Mouse (Mus musculus): ENCODE measurements around the gene Glt1d1. TPM values are rescaled to one million over a fixed set of nuclear protein-coding genes. Genes with fewer than 3 reads are reported as not detected.

The Glt1d1 gene
- polyA plus RNA-seq (2015; fragmentation: Nextera tagmentation; extraction: Ambion mirVana): 0.89 and 2.2 TPM in 2 replicates

GRCm38 (mm10) chr5:127632167-127633145, at the start of gene Glt1d1, which contains the start of gene Slc15a4:
Glt1d1 (plus strand) TSS chr5:127632262.
Slc15a4 (minus strand) TSS chr5:127632897.
- H3K9ac ChIP-seq: peak within 1 kb of the TSS; percentile 87
- peak; percentile 69 for ATAC-seq (replicated peaks)

GRCm38 (mm10) chr5:127583658-127584057, 48.4 kb upstream of the Glt1d1 start:
- no peak overlapping the region for H3K4me3 ChIP-seq
- H3K4me2 ChIP-seq: no peak overlapping the region
- no peaks in the 10 kb centered on the region for H3K36me3 ChIP-seq (replicated peaks)
- H3K27ac ChIP-seq: no peak overlapping the region
- no peak for ATAC-seq (replicated peaks)
- no peaks in the 10 kb centered on the region for H3K4me1 ChIP-seq
- H3K27me3 ChIP-seq (replicated peaks): no peaks in the 10 kb centered on the region
- WGBS: 87% methylated on average over 8 of the region's 8 CpGs
- H3K9ac ChIP-seq: no peak overlapping the region
- no peaks in the 10 kb centered on the region for H3K9me3 ChIP-seq

More at GRCm38 (mm10) chr5:127632167-127633145, at the start of gene Glt1d1, which contains the start of gene Slc15a4:
- WGBS: 0% methylated on average over 56 of the region's 62 CpGs
- no peaks in the 10 kb centered on the region for H3K9me3 ChIP-seq
- H3K4me3 ChIP-seq: peak within 1 kb of the TSS; percentile 58
- peaks cover 15% of the 10 kb centered on the region; the same call in 1 of the 2 replicates for H3K4me1 ChIP-seq
- peak within 1 kb of the TSS; percentile 96 for H3K4me2 ChIP-seq
- no peaks in the 10 kb centered on the region for H3K36me3 ChIP-seq (replicated peaks)
- H3K27me3 ChIP-seq (replicated peaks): no peaks in the 10 kb centered on the region; the same call in 1 of the 2 replicates
- H3K27ac ChIP-seq: peak within 1 kb of the TSS; percentile 63

GRCm38 (mm10) chr5:127587854-127588253, 44.2 kb upstream of the Glt1d1 start:
- no peak overlapping the region for H3K9ac ChIP-seq
- H3K36me3 ChIP-seq (replicated peaks): 0 out of 2 replicates have a peak, but pooled peaks cover 3% of the 10 kb centered on the region
- no peaks in the 10 kb centered on the region for H3K4me1 ChIP-seq
- H3K9me3 ChIP-seq: no peaks in the 10 kb centered on the region
- whole genome bisulfite sequencing: 77% methylated on average over 6 of the region's 6 CpGs
- H3K27me3 ChIP-seq (replicated peaks): no peaks in the 10 kb centered on the region
- no peak overlapping the region for H3K4me3 ChIP-seq
- H3K27ac ChIP-seq: no peak overlapping the region
- H3K4me2 ChIP-seq: no peak overlapping the region
- ATAC-seq (replicated peaks): no peak

GRCm38 (mm10) chr5:127592406-127592805, 39.7 kb upstream of the Glt1d1 start:
- ATAC-seq (replicated peaks): no peak
- WGBS: 64% methylated on average over 5 of the region's 5 CpGs
- no peak overlapping the region for H3K27ac ChIP-seq
- H3K36me3 ChIP-seq (replicated peaks): peaks cover 30% of the 10 kb centered on the region; the same call in 1 of the 2 replicates
- H3K4me3 ChIP-seq: no peak overlapping the region
- H3K9ac ChIP-seq: no peak overlapping the region
- no peaks in the 10 kb centered on the region for H3K27me3 ChIP-seq (replicated peaks)
- H3K4me1 ChIP-seq: no peaks in the 10 kb centered on the region
- no peaks in the 10 kb centered on the region for H3K9me3 ChIP-seq
- no peak overlapping the region for H3K4me2 ChIP-seq

- ATAC-seq (replicated peaks): no peak
- no peaks in the 10 kb centered on the region for H3K9me3 ChIP-seq
- 79% methylated on average over 6 of the region's 6 CpGs for WGBS
- H3K36me3 ChIP-seq (replicated peaks): peaks cover 31% of the 10 kb centered on the region; the same call in 1 of the 2 replicates
- H3K27me3 ChIP-seq (replicated peaks): no peaks in the 10 kb centered on the region
- H3K4me1 ChIP-seq: no peaks in the 10 kb centered on the region
- H3K4me3 ChIP-seq: no peak overlapping the region
- H3K4me2 ChIP-seq: no peak overlapping the region
- H3K9ac ChIP-seq: no peak overlapping the region
- no peak overlapping the region for H3K27ac ChIP-seq
These were observed 39.2 kb upstream of the Glt1d1 start for GRCm38 (mm10) chr5:127592854-127593253.

- H3K4me1 ChIP-seq: no peaks in the 10 kb centered on the region
- H3K9me3 ChIP-seq: no peaks in the 10 kb centered on the region
- no peaks in the 10 kb centered on the region for H3K27me3 ChIP-seq (replicated peaks)
- no peak overlapping the region for H3K27ac ChIP-seq
- H3K36me3 ChIP-seq (replicated peaks): peaks cover 56% of the 10 kb centered on the region
- WGBS: 96% methylated on average over 3 of the region's 3 CpGs
- no peak for ATAC-seq (replicated peaks)
- no peak overlapping the region for H3K9ac ChIP-seq
- H3K4me3 ChIP-seq: no peak overlapping the region
- H3K4me2 ChIP-seq: no peak overlapping the region
These were observed 36.4 kb upstream of the Glt1d1 start for GRCm38 (mm10) chr5:127595676-127596075.

- no peak for ATAC-seq (replicated peaks)
- H3K4me2 ChIP-seq: no peak overlapping the region
- no peak overlapping the region for H3K4me3 ChIP-seq
- WGBS: 94% methylated on average over 7 of the region's 7 CpGs
- H3K27ac ChIP-seq: no peak overlapping the region
- no peaks in the 10 kb centered on the region for H3K4me1 ChIP-seq
- peaks cover 65% of the 10 kb centered on the region for H3K36me3 ChIP-seq (replicated peaks)
- H3K9ac ChIP-seq: no peak overlapping the region
- H3K27me3 ChIP-seq (replicated peaks): no peaks in the 10 kb centered on the region
- no peaks in the 10 kb centered on the region for H3K9me3 ChIP-seq
These were observed 35.2 kb upstream of the Glt1d1 start for GRCm38 (mm10) chr5:127596862-127597261.

GRCm38 (mm10) chr5:127602996-127603395, 29.1 kb upstream of the Glt1d1 start:
- no peaks in the 10 kb centered on the region for H3K9me3 ChIP-seq
- no peak overlapping the region for H3K9ac ChIP-seq
- no peaks in the 10 kb centered on the region for H3K27me3 ChIP-seq (replicated peaks)
- no peaks in the 10 kb centered on the region for H3K4me1 ChIP-seq
- 89% methylated on average over 5 of the region's 5 CpGs for WGBS
- no peak overlapping the region for H3K4me2 ChIP-seq
- no peak for ATAC-seq (replicated peaks)
- H3K4me3 ChIP-seq: no peak overlapping the region
- peaks cover 57% of the 10 kb centered on the region for H3K36me3 ChIP-seq (replicated peaks)
- H3K27ac ChIP-seq: no peak overlapping the region

GRCm38 (mm10) chr5:127607507-127607906, 24.6 kb upstream of the Glt1d1 start:
- Histone ChIP-seq H3K4me3 (no peak overlapping the region), H3K4me1 (peaks cover 9% of the 10 kb centered on the region; the same call in 1 of the 2 replicates), H3K9ac (no peak overlapping the region), H3K27me3 (replicated peaks) (no peaks in the 10 kb centered on the region), H3K4me2 (no peak overlapping the region), H3K36me3 (replicated peaks) (peaks cover 23% of the 10 kb centered on the region), H3K9me3 (no peaks in the 10 kb centered on the region), H3K27ac (no peak overlapping the region)
- no peak for ATAC-seq (replicated peaks)
- WGBS: 95% methylated on average over 2 of the region's 2 CpGs

GRCm38 (mm10) chr5:127609191-127609714, 22.8 kb upstream of the Glt1d1 start:
- ATAC-seq (replicated peaks): no peak

GRCm38 (mm10) chr5:127610787-127611509, 21.1 kb upstream of the Glt1d1 start:
- peaks cover 36% of the 10 kb centered on the region for H3K4me1 ChIP-seq
- no peak overlapping the region for H3K4me2 ChIP-seq
- H3K4me3 ChIP-seq: no peak overlapping the region
- no peak overlapping the region for H3K9ac ChIP-seq
- no peaks in the 10 kb centered on the region for H3K27me3 ChIP-seq (replicated peaks)
- H3K27ac ChIP-seq: no peak overlapping the region
- ATAC-seq (replicated peaks): no peak
- H3K36me3 ChIP-seq (replicated peaks): 0 out of 2 replicates have a peak, but pooled peaks cover 7% of the 10 kb centered on the region
- no peaks in the 10 kb centered on the region for H3K9me3 ChIP-seq
- 80% methylated on average over 6 of the region's 6 CpGs for WGBS

More at GRCm38 (mm10) chr5:127609191-127609714, 22.8 kb upstream of the Glt1d1 start:
- H3K4me2 ChIP-seq: no peak overlapping the region
- no peaks in the 10 kb centered on the region for H3K27me3 ChIP-seq (replicated peaks)
- no peak overlapping the region for H3K9ac ChIP-seq
- 88% methylated on average over 7 of the region's 7 CpGs for WGBS
- H3K4me1 ChIP-seq: peaks cover 19% of the 10 kb centered on the region
- H3K4me3 ChIP-seq: no peak overlapping the region
- H3K36me3 ChIP-seq (replicated peaks): peaks cover 10% of the 10 kb centered on the region; the same call in 1 of the 2 replicates
- H3K9me3 ChIP-seq: no peaks in the 10 kb centered on the region
- no peak overlapping the region for H3K27ac ChIP-seq

GRCm38 (mm10) chr5:127611881-127612280, 20.2 kb upstream of the Glt1d1 start:
- no peak overlapping the region for H3K9ac ChIP-seq
- no peak overlapping the region for H3K4me3 ChIP-seq
- no peaks in the 10 kb centered on the region for H3K9me3 ChIP-seq
- 65% methylated on average over 1 of the region's 1 CpGs for WGBS
- H3K27me3 ChIP-seq (replicated peaks): no peaks in the 10 kb centered on the region
- peaks cover 41% of the 10 kb centered on the region for H3K4me1 ChIP-seq
- 0 out of 2 replicates have a peak, but pooled peaks cover 7% of the 10 kb centered on the region for H3K36me3 ChIP-seq (replicated peaks)
- ATAC-seq (replicated peaks): no peak
- H3K27ac ChIP-seq: no peak overlapping the region
- H3K4me2 ChIP-seq: no peak overlapping the region

Measured in midbrain, embryonic 15.5 days (tissue).